Mouse (Mus musculus) small intestine, adult 2 months (tissue): ENCODE results near the gene Rbms3.

Experiments used
- CTCF ChIP-seq: fragments of 200-500 bp; IDR thresholded peaks from 2 replicates; pipeline ENCODE4 v1.5.1; 2012; ENCODE audit warnings: low read depth, mild to moderate bottlenecking, control low read depth, inconsistent platforms, low read length, moderate library complexity, mixed read lengths; ENCODE audit not compliant: insufficient replicate concordance, insufficient read length; ENCODE audit errors: extremely low read depth
- POLR2A ChIP-seq: fragments of 200-500 bp; IDR thresholded peaks from 2 replicates; pipeline ENCODE4 v1.6.1; 2012; ENCODE audit warnings: low read depth, mild to moderate bottlenecking, control low read depth, inconsistent platforms, low read length, moderate library complexity

GRCm38 (mm10) chr9:116940693-116941092, 689.0 kb downstream of the Rbms3 start:
- no peak for TF ChIP-seq CTCF
- TF ChIP-seq POLR2A = no peak
